26 mouse cellular contexts compared by ENCODE assay signal in genomic region chr3:57301366-57301765, GRCm38 (mm10). TPM values are rescaled to one million over a fixed set of nuclear protein-coding genes. Genes with fewer than 3 reads are reported as not detected.
"Had no signal": no experiment of that assay in that cellular context is flagged by ENCODE, and none has a peak within 500 bp of the region (broad histone marks: within the 10 kb centered on the region; RNA-seq: fewer than 3 reads in every experiment).

No protein-coding gene starts in this region.

- H3K27ac ChIP-seq: gastrocnemius, adult 2 months; heart, adult 2 months; heart, embryonic 13.5 days; heart, embryonic 15.5 days; hindbrain, embryonic 10.5 days; hindbrain, embryonic 12.5 days; hindbrain, embryonic 14.5 days; intestine, embryonic 15.5 days; layer of hippocampus, adult 2 months; left cerebral cortex, adult 2 months; limb, embryonic 13.5 days; liver, embryonic 13.5 days had no signal

- H3K27me3 ChIP-seq: heart, embryonic 13.5 days; heart, embryonic 15.5 days; hindbrain, embryonic 12.5 days; intestine, embryonic 15.5 days; limb, embryonic 13.5 days; liver, embryonic 13.5 days had no signal

- H3K4me2 ChIP-seq: heart, embryonic 11.5 days; heart, embryonic 13.5 days; heart, embryonic 15.5 days; hindbrain, embryonic 12.5 days; hindbrain, embryonic 14.5 days; intestine, embryonic 15.5 days; limb, embryonic 13.5 days; liver, embryonic 11.5 days; liver, embryonic 13.5 days had no signal

- H3K4me3 ChIP-seq: gastrocnemius, adult 2 months; heart, adult 2 months; heart, embryonic 13.5 days; heart, embryonic 15.5 days; hindbrain, embryonic 10.5 days; hindbrain, embryonic 12.5 days; intestine, embryonic 15.5 days; layer of hippocampus, adult 2 months; left cerebral cortex, adult 2 months; limb, embryonic 13.5 days; liver, embryonic 13.5 days had no signal

- H3K9ac ChIP-seq: heart, embryonic 13.5 days; heart, embryonic 15.5 days; hindbrain, embryonic 12.5 days; hindbrain, embryonic 14.5 days; intestine, embryonic 15.5 days; limb, embryonic 13.5 days; liver, embryonic 13.5 days had no signal

- H3K9me3 ChIP-seq: heart, embryonic 13.5 days; heart, embryonic 15.5 days; hindbrain, embryonic 10.5 days; hindbrain, embryonic 12.5 days; intestine, embryonic 15.5 days; limb, embryonic 13.5 days; liver, embryonic 13.5 days had no signal

- H3K4me1 ChIP-seq: heart, embryonic 15.5 days; intestine, embryonic 15.5 days; liver, embryonic 13.5 days had no signal

- H3K36me3 ChIP-seq: heart, embryonic 13.5 days; heart, embryonic 15.5 days; hindbrain, embryonic 10.5 days; hindbrain, embryonic 12.5 days; intestine, embryonic 15.5 days; limb, embryonic 13.5 days; liver, embryonic 13.5 days had no signal

- ATAC-seq: inflammation-experienced regulatory T-cells, adult 6 months; intestine, embryonic 15.5 days; intestine, postnatal 0 days had no signal

- DNase-seq: gastrocnemius, adult 2 months; gastrocnemius, postnatal 10 days; gastrocnemius, postnatal 25 days; heart, adult 2 months; heart, postnatal 14 days; heart, postnatal 4 days; kidney, adult 18-20 months; kidney, adult 8-10 months; kidney, postnatal 10 days; kidney, postnatal 25 days; kidney, postnatal 4 days; liver; liver, embryonic 13.5 days had no signal

RNA-seq across cellular contexts. Expression of gene Tm4sf1, which starts 0.4 kb away (rescaled TPM):
- polyA plus RNA-seq: inflammation-experienced regulatory T-cells, adult 6 months had no signal
